Mouse (Mus musculus): ENCODE results near the gene Defb29. TPM values are rescaled to one million over a fixed set of nuclear protein-coding genes. Genes with fewer than 3 reads are reported as not detected.

The Defb29 gene
- polyA plus RNA-seq, 1 experiment from 2014 or later = not detected

DNA sequence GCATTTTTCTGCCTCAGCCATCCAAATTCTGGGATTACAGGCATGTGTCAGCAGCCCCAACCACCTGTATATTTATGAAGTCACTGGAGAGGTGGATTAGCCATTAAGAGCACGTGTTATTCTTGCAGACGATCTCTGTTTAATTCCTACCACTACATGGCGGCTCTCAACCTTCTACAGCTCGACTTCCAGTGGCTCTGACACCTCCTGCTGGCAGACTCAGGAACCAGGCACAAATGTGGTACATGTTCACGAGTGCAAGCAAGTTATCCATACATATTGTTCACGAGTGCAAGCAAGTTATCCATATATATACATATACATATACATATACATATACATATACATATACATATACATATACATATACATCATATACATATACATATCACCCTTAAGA is 46.7 kb downstream of the Defb29 start:
- Histone ChIP-seq H3K36me3 (replicated peaks) (no peaks in the 10 kb centered on the region), H3K9me3 (no peaks in the 10 kb centered on the region), H3K27ac (no peak overlapping the region), H3K4me3 (no peak overlapping the region), H3K4me1 (no peaks in the 10 kb centered on the region), H3K27me3 (ENCODE audit: poor library complexity, severe bottlenecking) (no peaks in the 10 kb centered on the region)
- no peak for DNase-seq (ENCODE audit: extremely low spot score, low spot score)
- 80% methylated on average over 6 of the region's 6 CpGs for WGBS

DNA sequence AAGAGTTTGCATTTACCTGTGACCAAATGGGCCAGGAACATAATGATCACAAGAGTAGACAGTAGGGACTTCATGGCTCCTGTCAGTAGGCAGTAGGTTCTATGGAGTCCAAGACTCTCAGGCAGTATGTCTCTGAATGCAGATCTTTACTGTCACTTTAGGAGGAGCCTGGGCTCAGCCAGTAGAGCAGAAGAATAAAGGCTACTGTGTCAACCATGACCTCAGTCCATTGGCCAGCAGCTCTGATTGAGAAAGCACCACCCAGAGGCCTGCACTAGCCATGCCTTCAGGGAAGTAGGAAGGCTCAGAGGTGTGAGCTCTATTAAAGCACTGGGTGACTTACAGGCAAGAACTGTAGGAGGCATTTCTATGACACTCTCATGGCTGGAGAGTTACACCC is 49.9 kb downstream of the Defb29 start, which contains the start of gene Defb22:
TSS of gene Defb22 (minus strand) at position 101 of the 400 bp plus-strand sequence.
- Histone ChIP-seq H3K9me3 (0 out of 2 replicates have a peak, but pooled peaks cover 2% of the 10 kb centered on the region), H3K4me1 (no peaks in the 10 kb centered on the region; the same call in 1 of the 2 replicates), H3K36me3 (replicated peaks) (no peaks in the 10 kb centered on the region), H3K4me3 (no peak within 1 kb of the TSS), H3K27me3 (ENCODE audit: poor library complexity, severe bottlenecking) (no peaks in the 10 kb centered on the region), H3K27ac (no peak within 1 kb of the TSS)
- DNase-seq (ENCODE audit: extremely low spot score, low spot score) = no peak

Other genes with a start within 250 kb of the Defb29 start
- 28.4 and 28.6 TPM in 2 replicates for gene Tbc1d20, start 246.3 kb downstream of the Defb29 start, polyA plus RNA-seq (2016; fragmentation: Nextera tagmentation; extraction: Ambion mirVana)
- gene Rbck1, start 207.4 kb downstream of the Defb29 start, polyA plus RNA-seq (2016; fragmentation: Nextera tagmentation; extraction: Ambion mirVana) = 98.1 and 98.2 TPM in 2 replicates
- 2.3 and 3.1 TPM in 2 replicates for gene Trib3, start 196.1 kb downstream of the Defb29 start, polyA plus RNA-seq (2016; fragmentation: Nextera tagmentation; extraction: Ambion mirVana)
- gene Nrsn2, start 163.5 kb downstream of the Defb29 start, polyA plus RNA-seq (2016; fragmentation: Nextera tagmentation; extraction: Ambion mirVana) = 1.1 and 2.4 TPM in 2 replicates
- 9.3 and 9.5 TPM in 2 replicates for gene Sox12, start 142.0 kb downstream of the Defb29 start, polyA plus RNA-seq (2016; fragmentation: Nextera tagmentation; extraction: Ambion mirVana)
- gene Zcchc3, start 125.1 kb downstream of the Defb29 start, polyA plus RNA-seq (2016; fragmentation: Nextera tagmentation; extraction: Ambion mirVana) = 46.5 and 50.0 TPM in 2 replicates
- 0.76 and 1.0 TPM in 2 replicates for gene 6820408C15Rik, start 124.5 kb downstream of the Defb29 start, polyA plus RNA-seq (2016; fragmentation: Nextera tagmentation; extraction: Ambion mirVana)
- gene Defb23, start 75.5 kb downstream of the Defb29 start, polyA plus RNA-seq (2016; fragmentation: Nextera tagmentation; extraction: Ambion mirVana) = not detected in 2 replicates
- not detected in 2 replicates for gene Defb20, start 63.0 kb downstream of the Defb29 start, polyA plus RNA-seq (2016; fragmentation: Nextera tagmentation; extraction: Ambion mirVana)
- gene Defb22, start 50.0 kb downstream of the Defb29 start, polyA plus RNA-seq (2016; fragmentation: Nextera tagmentation; extraction: Ambion mirVana) = not detected in 2 replicates
- not detected in 2 replicates for gene Defb26, start 28.4 kb downstream of the Defb29 start, polyA plus RNA-seq (2016; fragmentation: Nextera tagmentation; extraction: Ambion mirVana)
- gene Defb28, start 21.8 kb downstream of the Defb29 start, polyA plus RNA-seq (2016; fragmentation: Nextera tagmentation; extraction: Ambion mirVana) = not detected in 2 replicates
- not detected in 2 replicates for gene Gm17416, start 29.2 kb upstream of the Defb29 start, polyA plus RNA-seq (2016; fragmentation: Nextera tagmentation; extraction: Ambion mirVana)
- not detected in 2 replicates for gene Defb21, start 32.6 kb upstream of the Defb29 start, polyA plus RNA-seq (2016; fragmentation: Nextera tagmentation; extraction: Ambion mirVana)
- not detected in 2 replicates for gene Defb19, start 40.2 kb upstream of the Defb29 start, polyA plus RNA-seq (2016; fragmentation: Nextera tagmentation; extraction: Ambion mirVana)
- not detected in 2 replicates for gene Defb45, start 59.3 kb upstream of the Defb29 start, polyA plus RNA-seq (2016; fragmentation: Nextera tagmentation; extraction: Ambion mirVana)
- not detected in 2 replicates for gene Defb36, start 64.2 kb upstream of the Defb29 start, polyA plus RNA-seq (2016; fragmentation: Nextera tagmentation; extraction: Ambion mirVana)
- gene Defb25, start 83.0 kb upstream of the Defb29 start, polyA plus RNA-seq (2016; fragmentation: Nextera tagmentation; extraction: Ambion mirVana) = not detected in 2 replicates
- gene Rem1, start 86.9 kb upstream of the Defb29 start, polyA plus RNA-seq (2016; fragmentation: Nextera tagmentation; extraction: Ambion mirVana) = 0.16 and 0.18 TPM in 2 replicates
- gene H13, start 129.4 kb upstream of the Defb29 start, polyA plus RNA-seq (2016; fragmentation: Nextera tagmentation; extraction: Ambion mirVana) = 90.7 and 93.2 TPM in 2 replicates
- gene Mcts2, start 146.9 kb upstream of the Defb29 start, polyA plus RNA-seq (2016; fragmentation: Nextera tagmentation; extraction: Ambion mirVana) = 39.1 and 40.3 TPM in 2 replicates
- gene Id1, start 196.2 kb upstream of the Defb29 start, polyA plus RNA-seq (2016; fragmentation: Nextera tagmentation; extraction: Ambion mirVana) = 57.5 and 61.1 TPM in 2 replicates
- gene Cox4i2, start 214.1 kb upstream of the Defb29 start, polyA plus RNA-seq (2016; fragmentation: Nextera tagmentation; extraction: Ambion mirVana) = 3.0 and 4.2 TPM in 2 replicates